Mouse (Mus musculus) megakaryocyte, embryonic 14.5 days (primary cell): ENCODE measurements around the gene Rec114.

ENCODE experiments used
- FLI1 ChIP-seq: IDR thresholded peaks from 2 replicates; pipeline ENCODE4 v1.6.1; 2012; ENCODE audit warnings: low read length, inconsistent platforms, mixed read lengths
- GATA1 ChIP-seq: IDR thresholded peaks from 3 replicates; pipeline ENCODE4 v1.6.1; 2012; ENCODE audit warnings: mixed read lengths, low read length, inconsistent platforms, borderline replicate concordance

DNA sequence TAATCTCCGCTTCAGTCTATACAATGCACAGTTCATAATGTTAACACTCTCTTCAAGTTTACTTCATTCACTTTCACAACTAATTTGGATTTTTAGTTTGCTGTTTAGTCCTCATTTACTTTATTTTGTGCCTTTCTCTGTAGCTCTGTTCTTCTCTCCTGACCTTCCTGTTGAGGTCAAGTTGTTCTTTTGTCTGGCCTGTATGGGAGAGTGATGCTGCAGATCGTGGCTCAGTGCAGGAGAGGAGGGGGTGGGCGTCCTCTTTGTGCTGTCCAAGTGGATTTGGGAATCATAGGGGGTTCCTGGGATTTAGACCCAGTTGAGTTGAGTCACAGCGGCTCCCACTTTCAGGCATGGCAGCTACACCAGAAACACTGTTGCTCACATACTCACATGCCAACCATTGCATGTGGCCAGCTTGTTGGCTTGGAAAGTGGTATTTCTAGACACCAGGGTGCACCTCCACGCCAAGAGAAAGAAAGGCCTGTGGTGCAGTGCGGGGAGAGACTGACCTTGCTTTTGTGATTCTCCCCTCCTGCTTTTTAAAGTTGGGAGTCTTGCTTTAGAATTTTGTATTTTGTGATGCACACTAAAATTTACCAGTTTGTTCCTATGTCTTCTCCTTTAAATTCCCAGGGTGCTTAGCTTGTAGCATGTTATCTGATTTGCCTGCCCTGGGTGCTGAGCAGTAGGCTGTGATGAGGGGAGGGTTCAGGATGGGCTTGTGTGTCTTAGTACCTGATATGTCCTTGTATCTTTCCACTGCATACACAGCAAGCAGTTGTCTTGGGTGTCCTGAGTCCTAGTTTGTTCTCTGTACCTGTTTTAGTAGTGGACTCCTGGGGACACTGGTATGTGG lies 95.1 kb downstream of the Rec114 start:
- TF ChIP-seq GATA1: peak; percentile 39; the same call in 1 of the 3 replicates
- no peak for TF ChIP-seq FLI1
